Mouse (Mus musculus) hindbrain, postnatal 0 days (tissue): ENCODE measurements around the gene Knl1. TPM values are rescaled to one million over a fixed set of nuclear protein-coding genes. Genes with fewer than 3 reads are reported as not detected.
A peak's percentile ranks its signal among the peaks of the same experiment; 100 is the strongest.

ENCODE experiments used
- ATAC-seq: fragments of 200-750 bp; cut with Nextera tagmentation; 2 replicates; pipeline ENCODE4 v1.8.0; 2017; ENCODE audit warnings: mild to moderate bottlenecking, moderate TSS enrichment, moderate library complexity
- DNase-seq: peaks from one replicate; pipeline ENCODE4 v3.0.0-alpha.2; 2015; ENCODE audit warnings: low spot score
- H3K27ac ChIP-seq: fragments of 300-500 bp; sonication (generic); 2 replicates; pipeline ENCODE4 v1.5.1; 2014; ENCODE audit warnings: mild to moderate bottlenecking
- H3K27me3 ChIP-seq: fragments of 300-500 bp; sonication (generic); 2 replicates; pipeline ENCODE4 v1.6.1; 2014; ENCODE audit warnings: low read length, mixed read lengths; ENCODE audit not compliant: insufficient read depth
- H3K36me3 ChIP-seq: fragments of 300-500 bp; sonication (generic); 2 replicates; pipeline ENCODE4 v1.6.1; 2014; ENCODE audit warnings: low read length, mixed read lengths; ENCODE audit not compliant: insufficient read depth
- H3K4me1 ChIP-seq: fragments of 300-500 bp; sonication (generic); 2 replicates; pipeline ENCODE4 v1.6.1; 2014; ENCODE audit warnings: antibody characterized with exemption, low read length, mixed read lengths; ENCODE audit not compliant: insufficient read depth
- H3K4me2 ChIP-seq: fragments of 300-500 bp; sonication (generic); 2 replicates; pipeline ENCODE4 v1.6.1; 2014; ENCODE audit warnings: low read depth, mild to moderate bottlenecking, low read length, moderate library complexity, mixed read lengths
- H3K4me3 ChIP-seq: fragments of 300-500 bp; sonication (generic); 2 replicates; pipeline ENCODE4 v1.5.1; 2014; ENCODE audit warnings: low read length
- H3K9ac ChIP-seq: fragments of 300-500 bp; sonication (generic); replicated peaks from 2 replicates; pipeline ENCODE4 v1.6.1; 2014; ENCODE audit warnings: mild to moderate bottlenecking, low read length, moderate library complexity, mixed read lengths
- H3K9me3 ChIP-seq: fragments of 300-500 bp; sonication (generic); 2 replicates; pipeline ENCODE4 v1.6.1; 2016; ENCODE audit warnings: low read length, mixed read lengths
- CTCF ChIP-seq: IDR thresholded peaks from 2 replicates; pipeline ENCODE4 v1.5.1; 2016; ENCODE audit warnings: antibody characterized with exemption, control low read depth, low read depth
- WGBS: fragments of 180-500 bp; shearing (Covaris S2); extraction: QIAGEN DNeasy Blood & Tissue Kit; methylation state at CpG from one replicate; pipeline ENCODE4 v1.1.7; 2014; 5-methylcytosine and 5-hydroxymethylcytosine counted together
- polyA plus RNA-seq: library from polyadenylated mRNA; unstranded; fragments of >200 nt; fragmentation: Nextera tagmentation; extraction: Ambion mirVana; gene quantifications from 2 replicates; pipeline ENCODE4 v1.2.1, GENCODE M21; 2015
- total RNA-seq: library from RNA; depleted of rRNA; stranded (reverse); fragments of >200 nt; gene quantifications from 2 replicates; pipeline ENCODE4 v1.2.3, GENCODE M21; 2014

The Knl1 gene
- total and polyA plus RNA-seq, 2 experiments from 2014 or later = 3.0 to 10.0 TPM

DNA sequence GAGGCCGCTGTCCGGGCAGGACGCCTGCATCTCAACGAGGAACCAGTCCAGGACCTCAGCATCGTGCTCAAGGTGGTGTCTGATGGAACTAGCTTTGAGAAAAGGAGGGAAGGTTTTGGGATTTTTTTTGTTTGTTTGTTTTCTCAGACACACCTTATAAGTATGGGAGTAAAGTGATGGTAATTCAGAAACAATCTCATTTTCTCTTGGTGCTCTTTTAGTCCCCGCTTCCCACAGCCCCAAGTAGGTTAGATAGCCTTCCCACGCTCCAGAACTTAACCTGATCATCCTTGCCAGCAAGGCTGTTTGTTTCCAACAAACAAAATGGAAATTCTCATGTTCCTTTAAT is 11.5 kb upstream of the Knl1 start:
- H3K4me3 ChIP-seq = peak overlapping the region; percentile 94
- ATAC-seq (no peak), DNase-seq (no peak)
- no peaks in the 10 kb centered on the region for H3K27me3 ChIP-seq
- peaks cover 16% of the 10 kb centered on the region; the same call in 1 of the 2 replicates for H3K36me3 ChIP-seq
- TF ChIP-seq CTCF = no peak
- peak overlapping the region; percentile 73 for H3K9ac ChIP-seq
- peak overlapping the region; percentile 91 for H3K4me2 ChIP-seq
- WGBS = 8% methylated on average over 7 of the region's 7 CpGs
- H3K9me3 ChIP-seq = no peaks in the 10 kb centered on the region
- peak overlapping the region; percentile 89 for H3K27ac ChIP-seq
- no peaks in the 10 kb centered on the region for H3K4me1 ChIP-seq

DNA sequence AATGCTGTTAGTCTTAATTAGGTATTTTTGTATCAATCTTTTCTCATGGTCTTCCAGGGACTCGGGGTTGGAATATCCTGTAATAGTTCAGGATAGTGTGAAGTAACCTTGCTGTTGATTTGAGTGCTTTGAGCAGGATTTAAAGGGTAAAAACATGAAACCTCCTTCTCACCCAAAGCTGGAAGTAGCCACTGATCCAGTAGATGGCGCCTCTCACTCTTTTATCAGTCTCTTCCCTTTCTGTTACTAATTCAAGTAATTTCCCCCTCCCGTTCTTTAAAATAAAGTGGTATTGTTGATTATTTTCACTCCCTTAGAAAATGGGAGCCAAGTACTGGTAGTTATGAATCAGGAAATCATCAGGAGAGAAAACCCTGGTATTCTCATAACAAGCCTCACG is 6.0 kb upstream of the Knl1 start:
- H3K27me3 ChIP-seq = no peaks in the 10 kb centered on the region
- no peaks in the 10 kb centered on the region for H3K4me1 ChIP-seq
- no peak overlapping the region for H3K9ac ChIP-seq
- H3K9me3 ChIP-seq = no peaks in the 10 kb centered on the region
- TF ChIP-seq CTCF = peak; percentile 68
- H3K27ac ChIP-seq = no peak overlapping the region
- H3K4me3 ChIP-seq = no peak overlapping the region
- WGBS = 44% methylated on average over 4 of the region's 4 CpGs
- ATAC-seq (no peak), DNase-seq (peak; percentile 72)
- peaks cover 16% of the 10 kb centered on the region; the same call in 1 of the 2 replicates for H3K36me3 ChIP-seq
- no peak overlapping the region for H3K4me2 ChIP-seq

DNA sequence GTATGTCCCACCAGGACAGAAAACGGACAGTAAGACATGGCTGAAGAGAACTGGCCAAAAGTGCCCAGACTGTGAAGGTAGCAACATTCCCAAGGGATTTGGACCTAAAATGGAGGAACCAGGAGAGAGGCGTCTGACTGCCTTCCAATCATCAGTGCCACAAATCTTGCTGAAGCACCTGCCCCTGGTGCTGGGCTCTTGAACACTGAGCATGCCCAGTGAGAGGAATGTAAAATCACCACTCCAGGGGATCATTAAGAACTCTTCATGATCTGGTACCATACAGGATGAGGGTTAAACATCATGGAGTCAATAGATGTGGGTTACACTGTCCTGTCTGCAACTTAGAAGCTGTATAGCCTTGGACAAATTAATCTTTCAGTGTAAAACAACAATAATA is 1.8 kb upstream of the Knl1 start:
- ATAC-seq (no peak), DNase-seq (no peak)
- H3K36me3 ChIP-seq = no peaks in the 10 kb centered on the region
- H3K4me2 ChIP-seq = no peak overlapping the region
- H3K27ac ChIP-seq = no peak overlapping the region
- H3K4me1 ChIP-seq = no peaks in the 10 kb centered on the region
- H3K27me3 ChIP-seq = no peaks in the 10 kb centered on the region
- WGBS = 72% methylated on average over 2 of the region's 2 CpGs
- no peak for TF ChIP-seq CTCF
- no peak overlapping the region for H3K4me3 ChIP-seq
- H3K9ac ChIP-seq = no peak overlapping the region
- H3K9me3 ChIP-seq = no peaks in the 10 kb centered on the region

DNA sequence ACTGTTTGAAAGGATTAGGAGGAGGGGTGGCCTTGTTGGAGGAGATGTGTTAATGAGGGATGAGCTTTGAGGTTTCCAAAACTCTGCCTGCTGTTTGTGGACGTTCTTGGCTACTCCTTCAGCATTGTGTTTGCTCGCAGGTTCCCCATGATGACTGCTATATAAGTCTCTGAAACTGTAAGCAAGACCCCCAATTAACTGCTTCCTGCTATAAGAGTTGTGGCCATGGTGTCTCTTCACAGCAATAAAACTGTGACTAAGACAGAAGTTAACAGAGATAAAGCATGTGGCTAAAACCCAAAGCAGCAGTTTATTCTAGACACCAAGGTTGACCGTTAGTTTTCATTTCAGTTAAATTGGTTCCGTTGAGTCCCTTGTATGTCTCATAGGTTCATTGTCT is 930 bp downstream of the Knl1 start:
- Histone ChIP-seq H3K9ac (no peak overlapping the region; the same call in 1 of the 2 replicates), H3K9me3 (no peaks in the 10 kb centered on the region), H3K36me3 (no peaks in the 10 kb centered on the region), H3K4me1 (no peaks in the 10 kb centered on the region), H3K27ac (no peak overlapping the region), H3K4me3 (peak overlapping the region; percentile 95), H3K27me3 (no peaks in the 10 kb centered on the region), H3K4me2 (peak overlapping the region; percentile 74)
- DNase-seq (no peak), ATAC-seq (no peak)
- 15% methylated on average over 4 of the region's 4 CpGs for WGBS
- TF ChIP-seq CTCF = no peak

DNA sequence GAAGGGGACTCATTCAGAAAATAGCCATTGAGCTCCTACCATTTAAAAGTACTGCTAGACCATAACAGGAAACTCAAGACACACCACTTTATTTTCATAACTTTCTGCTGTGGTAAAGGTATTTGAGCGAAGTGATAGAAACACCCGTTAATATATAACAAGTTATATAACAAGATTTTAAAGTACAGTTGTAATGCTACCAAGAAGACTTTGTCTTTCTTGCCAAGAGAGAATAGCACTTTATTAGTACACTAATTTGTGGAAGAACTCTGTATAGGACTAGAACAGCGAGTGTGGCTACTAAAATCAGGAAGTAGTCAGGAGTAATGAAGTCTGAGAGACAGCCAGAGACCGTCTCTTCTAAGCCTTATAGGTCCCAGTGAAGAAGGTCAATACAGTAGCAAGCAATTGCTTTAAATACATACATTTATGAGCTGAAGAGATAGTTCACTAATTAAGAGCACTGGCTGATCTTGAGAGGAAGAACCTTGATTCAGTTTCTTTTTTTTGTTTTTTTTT is 3.3 kb downstream of the Knl1 start:
- ATAC-seq (no peak), DNase-seq (no peak)
- Histone ChIP-seq H3K9me3 (no peaks in the 10 kb centered on the region), H3K4me3 (no peak overlapping the region), H3K9ac (no peak overlapping the region), H3K27ac (no peak overlapping the region), H3K4me2 (no peak overlapping the region), H3K27me3 (no peaks in the 10 kb centered on the region), H3K4me1 (no peaks in the 10 kb centered on the region), H3K36me3 (no peaks in the 10 kb centered on the region)
- no peak for TF ChIP-seq CTCF
- 91% methylated on average over 4 of the region's 4 CpGs for WGBS

- WGBS = 98% methylated on average over 2 of the region's 2 CpGs
These were observed 13.2 kb downstream of the Knl1 start for GRCm38 (mm10) chr2:119060139-119060538.

GRCm38 (mm10) chr2:119072397-119072796 is 25.5 kb downstream of the Knl1 start:
- DNase-seq (no peak), ATAC-seq (no peak)
- Histone ChIP-seq H3K9me3 (no peaks in the 10 kb centered on the region), H3K4me3 (no peak overlapping the region), H3K9ac (no peak overlapping the region), H3K27ac (no peak overlapping the region), H3K27me3 (no peaks in the 10 kb centered on the region), H3K4me1 (no peaks in the 10 kb centered on the region), H3K36me3 (no peaks in the 10 kb centered on the region), H3K4me2 (no peak overlapping the region)
- TF ChIP-seq CTCF = no peak
- 95% methylated on average over 4 of the region's 4 CpGs for WGBS

More at GRCm38 (mm10) chr2:119060139-119060538, 13.2 kb downstream of the Knl1 start:
- H3K36me3 ChIP-seq = no peaks in the 10 kb centered on the region
- H3K27ac ChIP-seq = no peak overlapping the region
- H3K4me3 ChIP-seq = no peak overlapping the region
- TF ChIP-seq CTCF = no peak
- no peak overlapping the region for H3K4me2 ChIP-seq
- no peak for ATAC-seq
- H3K27me3 ChIP-seq = no peaks in the 10 kb centered on the region
- no peak overlapping the region for H3K9ac ChIP-seq
- DNase-seq = no peak
- H3K9me3 ChIP-seq = no peaks in the 10 kb centered on the region
- no peaks in the 10 kb centered on the region for H3K4me1 ChIP-seq
